Mouse (Mus musculus) frontal cortex, adult (tissue): ENCODE measurements around the gene Mapkapk3.
A peak's percentile ranks its signal among the peaks of the same experiment; 100 is the strongest.

ENCODE experiments used
- ATAC-seq: cut with Nextera tagmentation; 2 replicates; pipeline ENCODE4 v1.9.2; 2017; ENCODE audit warnings: mild to moderate bottlenecking, moderate library complexity, mixed read lengths; ENCODE audit not compliant: low TSS enrichment

Gene Mapkapk3

GRCm38 (mm10) chr9:107263912-107264311 is 25.8 kb downstream of the Mapkapk3 start:
- ATAC-seq: no peak

- no peak for ATAC-seq
Observed at GRCm38 (mm10) chr9:107262375-107262774, 27.3 kb downstream of the Mapkapk3 start.

GRCm38 (mm10) chr9:107261792-107262191 is 27.9 kb downstream of the Mapkapk3 start:
- no peak for ATAC-seq

- ATAC-seq: peak; percentile 15; the same call in 1 of the 2 replicates
Observed at GRCm38 (mm10) chr9:107260836-107261235, 28.8 kb downstream of the Mapkapk3 start.

GRCm38 (mm10) chr9:107260429-107260828 is 29.2 kb downstream of the Mapkapk3 start:
- ATAC-seq: peak; percentile 1; the same call in 1 of the 2 replicates

- ATAC-seq: peak; percentile 60
Observed at GRCm38 (mm10) chr9:107259571-107259970, 30.1 kb downstream of the Mapkapk3 start.

- no peak for ATAC-seq
Observed at GRCm38 (mm10) chr9:107255596-107255995, 34.1 kb downstream of the Mapkapk3 start.

GRCm38 (mm10) chr9:107254925-107255324 is 34.8 kb downstream of the Mapkapk3 start:
- no peak for ATAC-seq

- ATAC-seq: peak; percentile 62
Observed at GRCm38 (mm10) chr9:107254476-107254875, 35.2 kb downstream of the Mapkapk3 start.

GRCm38 (mm10) chr9:107252164-107252563 is 37.5 kb downstream of the Mapkapk3 start:
- ATAC-seq: 0 out of 2 replicates have a peak, but pooled peaks have one; percentile 24

- ATAC-seq: peak; percentile 31
Observed at GRCm38 (mm10) chr9:107250416-107251337, 39.0 kb downstream of the Mapkapk3 start.

GRCm38 (mm10) chr9:107249154-107249553 is 40.5 kb downstream of the Mapkapk3 start:
- peak; percentile 47 for ATAC-seq

GRCm38 (mm10) chr9:107246170-107246569 is 43.5 kb downstream of the Mapkapk3 start:
- ATAC-seq: no peak

GRCm38 (mm10) chr9:107245311-107245710 is 44.4 kb downstream of the Mapkapk3 start:
- ATAC-seq: no peak

- no peak for ATAC-seq
Observed at GRCm38 (mm10) chr9:107236151-107236550, 53.5 kb downstream of the Mapkapk3 start.

GRCm38 (mm10) chr9:107235261-107235660 is 54.4 kb downstream of the Mapkapk3 start:
- peak; percentile 76 for ATAC-seq

- peak; percentile 7; the same call in 1 of the 2 replicates for ATAC-seq
Observed at GRCm38 (mm10) chr9:107232140-107232539, 57.5 kb downstream of the Mapkapk3 start.

GRCm38 (mm10) chr9:107231539-107232139 is 58.0 kb downstream of the Mapkapk3 start, which contains the start of gene Dock3:
Gene Dock3 (minus strand): TSS chr9:107231909.
- peak; percentile 76 for ATAC-seq

- peak; percentile 62 for ATAC-seq
Observed at GRCm38 (mm10) chr9:107230991-107231538, 58.6 kb downstream of the Mapkapk3 start.

GRCm38 (mm10) chr9:107224597-107224996 is 65.1 kb downstream of the Mapkapk3 start:
- ATAC-seq: peak; percentile 6; the same call in 1 of the 2 replicates
